Mouse (Mus musculus) right cerebral cortex, postnatal 4 days (tissue): ENCODE results near the gene Kcnh1.

ENCODE experiments used
- DNase-seq: peaks from one replicate; pipeline ENCODE4 v3.0.0-alpha.2; 2022

Kcnh1 gene

DNA sequence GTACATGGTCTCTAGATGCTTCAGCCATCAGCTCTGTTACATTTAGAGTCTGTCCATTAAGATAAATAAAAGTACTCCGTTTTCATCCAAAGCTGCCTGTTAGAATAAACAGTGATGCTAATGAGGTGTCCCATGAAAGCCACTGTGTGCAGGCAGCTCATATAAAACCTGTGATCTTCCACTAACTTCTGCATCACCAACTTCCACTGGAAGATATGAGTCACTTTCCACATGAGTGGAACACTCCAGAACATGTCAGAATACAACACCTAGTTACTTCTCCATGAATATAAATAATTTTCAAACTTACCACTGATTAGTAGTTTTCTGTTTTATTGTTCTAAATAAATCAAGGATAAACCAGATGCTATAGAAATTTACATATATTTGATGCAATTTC, 345.9 kb downstream of the Kcnh1 start:
- no peak for DNase-seq

DNA sequence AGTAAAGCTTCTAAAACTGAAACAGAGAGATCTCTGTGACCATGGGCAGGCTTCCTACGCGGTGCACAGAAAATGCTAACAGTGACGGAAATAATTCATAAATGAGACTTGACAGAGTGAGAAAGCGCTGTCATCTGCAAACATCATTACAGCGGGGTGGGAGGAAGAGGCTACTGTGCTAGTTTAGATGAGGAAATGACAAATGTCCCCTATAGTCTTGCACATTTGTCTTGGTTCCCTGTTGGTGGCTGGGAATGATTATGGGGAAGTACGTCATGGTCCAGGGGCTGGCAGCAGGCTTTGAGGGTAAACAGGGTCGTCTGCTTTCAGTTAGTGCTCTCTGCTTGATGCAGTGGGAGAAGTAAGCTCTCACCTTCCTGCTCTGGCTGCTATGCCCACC, 346.6 kb downstream of the Kcnh1 start:
- no peak for DNase-seq

DNA sequence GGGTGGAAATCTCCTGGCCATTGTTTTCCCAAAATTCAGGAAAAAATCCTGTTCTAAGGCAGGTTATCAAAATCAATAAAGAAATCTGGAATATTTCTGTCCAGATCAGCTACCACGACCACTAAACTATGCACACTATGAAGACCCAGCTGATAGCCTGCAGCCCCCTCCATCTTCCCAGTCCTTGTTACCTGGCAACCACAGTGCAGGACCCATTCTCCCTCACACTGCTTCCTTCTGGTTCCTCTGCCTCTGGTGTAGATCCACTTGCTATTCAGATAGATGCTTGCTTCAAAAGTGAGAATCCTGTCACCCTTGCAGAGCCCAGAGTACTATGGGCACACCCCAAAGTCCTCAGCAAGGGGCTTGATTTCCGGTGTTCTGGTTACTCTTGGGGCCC, 351.5 kb downstream of the Kcnh1 start:
- DNase-seq: no peak

DNA sequence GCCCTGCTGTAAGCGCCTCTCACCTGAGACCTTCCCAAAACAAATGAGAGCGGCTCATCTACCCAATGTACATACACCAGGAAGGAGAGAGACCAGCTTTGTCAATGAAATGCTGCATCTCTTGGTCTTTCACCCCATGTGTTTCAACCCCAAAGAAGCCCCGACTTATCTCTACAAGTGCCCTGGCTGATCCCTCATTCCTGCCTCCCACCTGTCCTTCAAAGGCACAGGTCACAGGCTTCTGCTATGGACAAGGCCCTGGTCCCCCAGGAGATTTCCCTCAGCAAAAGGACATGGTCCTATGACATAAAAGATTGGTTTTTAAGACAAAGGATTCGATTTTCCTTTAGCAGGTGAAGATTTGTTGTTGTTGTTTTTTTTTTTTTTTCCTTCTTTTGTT, 353.1 kb downstream of the Kcnh1 start:
- no peak for DNase-seq

DNA sequence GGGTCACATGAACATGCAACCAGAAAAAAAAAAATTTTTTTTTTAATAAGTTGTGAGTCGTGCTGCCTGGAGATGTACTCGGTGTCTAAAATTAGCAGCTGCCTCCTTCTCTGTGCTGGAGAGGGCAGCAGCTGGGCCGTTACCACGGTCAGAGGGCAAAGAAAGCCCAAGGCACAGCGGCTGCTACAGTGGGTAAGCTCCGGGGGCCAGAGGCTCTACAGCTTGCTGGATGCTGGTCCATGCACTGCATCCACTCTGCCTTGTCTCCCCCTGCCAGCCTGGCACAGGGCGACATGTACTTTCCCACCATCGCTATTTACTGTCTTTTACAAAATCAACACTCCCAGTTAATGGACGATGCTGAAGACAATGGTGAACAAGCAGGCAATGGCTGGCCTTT, 353.5 kb downstream of the Kcnh1 start:
- DNase-seq: no peak

DNA sequence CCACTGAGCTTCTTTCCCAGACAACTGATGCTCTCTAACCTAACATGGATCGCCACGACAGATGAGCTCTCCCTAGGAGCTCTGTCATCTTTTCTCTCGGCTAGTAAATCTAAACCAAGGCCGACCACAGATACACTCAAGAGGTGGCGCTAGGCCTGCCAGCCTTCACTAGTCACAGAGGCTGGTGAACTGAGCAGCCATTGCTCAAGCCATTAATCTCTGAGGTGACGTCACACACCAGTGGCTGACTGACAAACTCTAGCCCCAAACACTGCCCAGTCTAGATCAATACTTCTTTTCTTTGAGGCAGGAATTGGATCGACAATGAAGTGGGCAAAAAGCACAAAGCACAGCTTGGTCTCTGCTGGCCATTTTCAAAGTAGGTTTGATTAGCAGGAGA, 354.3 kb downstream of the Kcnh1 start:
- DNase-seq: no peak

DNA sequence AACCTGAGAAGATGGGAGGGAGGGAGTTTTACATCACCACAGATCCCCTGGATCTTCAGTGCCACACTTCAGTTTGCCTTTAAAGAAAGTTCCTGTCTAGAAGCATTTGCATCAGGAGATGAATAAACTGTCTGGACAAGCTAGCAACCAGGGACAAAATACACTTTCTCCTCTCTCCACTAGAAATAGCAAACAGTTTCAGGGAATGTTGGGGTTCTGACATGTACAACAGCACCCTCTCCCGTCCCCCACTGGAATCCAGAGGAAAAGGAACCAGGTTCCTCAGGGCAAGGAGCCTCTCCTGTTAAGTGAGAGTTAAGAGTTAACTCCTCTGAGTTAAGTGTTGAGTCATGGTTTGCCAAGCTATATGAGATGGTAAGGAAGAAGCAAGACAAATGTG, 356.3 kb downstream of the Kcnh1 start:
- no peak for DNase-seq

DNA sequence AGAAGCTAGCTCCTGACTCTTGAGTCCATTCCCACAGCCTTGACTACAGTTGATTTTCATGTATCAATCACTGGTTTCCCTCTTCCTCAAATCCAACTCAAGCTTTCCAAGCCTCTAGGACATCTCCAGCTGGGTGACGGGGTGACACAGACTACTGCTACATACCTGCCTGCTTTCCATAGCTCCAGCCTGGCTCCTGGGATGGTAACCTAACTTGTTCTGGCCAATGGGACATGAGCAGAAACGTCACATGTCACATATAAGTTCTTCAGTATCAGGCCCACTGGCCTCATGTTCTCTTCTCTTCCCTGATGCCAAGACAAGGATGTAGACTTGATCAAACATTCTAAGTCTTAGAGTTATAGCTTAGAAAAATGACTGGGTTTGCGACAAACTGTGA, 360.0 kb downstream of the Kcnh1 start:
- DNase-seq: no peak

DNA sequence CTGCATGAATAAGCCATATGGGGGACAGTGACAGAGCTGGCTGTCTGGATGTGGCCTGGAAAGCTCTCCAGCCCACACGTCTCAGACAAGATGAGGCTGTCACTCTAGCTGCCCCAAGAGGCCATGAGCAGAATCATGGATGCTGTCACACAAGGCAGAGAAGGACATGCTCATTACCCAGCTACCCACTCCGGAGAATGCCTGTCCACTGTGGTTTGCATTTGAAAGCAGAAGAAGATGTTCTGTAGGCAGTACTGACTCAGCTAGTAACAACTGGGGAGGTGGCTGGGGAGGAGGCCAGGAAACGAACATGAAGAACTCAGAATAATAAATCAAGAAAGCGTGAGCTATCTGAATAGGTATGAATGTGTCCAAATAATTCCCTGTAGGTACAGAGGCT, 364.9 kb downstream of the Kcnh1 start:
- no peak for DNase-seq

DNA sequence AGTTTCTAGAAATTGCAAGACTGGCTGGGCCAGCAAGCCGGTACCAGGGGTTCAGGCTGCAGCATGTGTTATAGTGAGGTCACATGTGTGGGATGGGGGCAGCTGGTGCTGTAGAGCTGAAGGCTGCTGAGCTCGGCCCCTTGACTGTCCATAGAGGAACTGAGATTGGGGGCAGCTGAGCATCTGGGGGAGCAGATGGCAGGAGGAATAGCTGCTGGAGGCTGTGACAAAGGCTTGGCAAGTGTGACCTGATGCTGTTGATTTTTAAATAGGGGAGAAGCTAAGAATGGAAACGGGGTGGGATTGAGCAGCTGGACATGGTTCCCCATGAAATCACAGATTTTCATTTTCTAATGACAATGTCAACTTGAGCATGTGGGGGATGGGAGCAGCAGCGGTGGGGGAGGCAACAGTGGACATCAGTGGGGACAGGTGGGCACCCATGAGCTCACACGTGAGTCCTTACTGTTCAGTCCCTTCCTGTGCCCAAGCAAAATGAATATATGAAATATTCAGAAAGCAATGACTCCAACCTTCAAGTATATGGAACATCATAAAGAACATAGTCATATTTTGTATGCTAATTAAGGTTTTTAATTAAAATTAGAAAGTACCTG, 367.5 kb downstream of the Kcnh1 start:
- DNase-seq: no peak

DNA sequence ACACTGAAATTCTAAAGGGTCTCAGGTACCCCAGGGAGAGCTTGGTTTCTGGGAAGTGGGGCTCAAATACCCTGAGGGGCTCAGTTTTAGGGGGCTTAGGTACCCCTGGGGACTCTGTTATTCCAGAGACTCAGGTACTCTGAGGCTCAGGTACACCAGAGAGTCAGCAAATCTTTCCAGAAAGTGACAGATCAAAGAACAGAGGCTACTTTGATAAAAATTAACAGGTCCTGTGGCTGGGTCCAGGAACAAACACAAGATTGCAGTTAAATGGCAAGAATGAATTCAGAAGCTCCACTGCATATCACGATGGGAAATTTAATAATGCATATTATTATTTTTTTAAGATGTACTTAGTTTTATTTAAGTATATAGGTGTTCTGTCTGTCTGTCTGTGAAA, 368.8 kb downstream of the Kcnh1 start:
- no peak for DNase-seq
